Mouse (Mus musculus): ENCODE results near the gene Uqcr11. TPM values are rescaled to one million over a fixed set of nuclear protein-coding genes. Genes with fewer than 3 reads are reported as not detected.

The Uqcr11 gene
- total RNA-seq (2021), result 100 to 1,000 TPM; 520 to 551 TPM

DNA sequence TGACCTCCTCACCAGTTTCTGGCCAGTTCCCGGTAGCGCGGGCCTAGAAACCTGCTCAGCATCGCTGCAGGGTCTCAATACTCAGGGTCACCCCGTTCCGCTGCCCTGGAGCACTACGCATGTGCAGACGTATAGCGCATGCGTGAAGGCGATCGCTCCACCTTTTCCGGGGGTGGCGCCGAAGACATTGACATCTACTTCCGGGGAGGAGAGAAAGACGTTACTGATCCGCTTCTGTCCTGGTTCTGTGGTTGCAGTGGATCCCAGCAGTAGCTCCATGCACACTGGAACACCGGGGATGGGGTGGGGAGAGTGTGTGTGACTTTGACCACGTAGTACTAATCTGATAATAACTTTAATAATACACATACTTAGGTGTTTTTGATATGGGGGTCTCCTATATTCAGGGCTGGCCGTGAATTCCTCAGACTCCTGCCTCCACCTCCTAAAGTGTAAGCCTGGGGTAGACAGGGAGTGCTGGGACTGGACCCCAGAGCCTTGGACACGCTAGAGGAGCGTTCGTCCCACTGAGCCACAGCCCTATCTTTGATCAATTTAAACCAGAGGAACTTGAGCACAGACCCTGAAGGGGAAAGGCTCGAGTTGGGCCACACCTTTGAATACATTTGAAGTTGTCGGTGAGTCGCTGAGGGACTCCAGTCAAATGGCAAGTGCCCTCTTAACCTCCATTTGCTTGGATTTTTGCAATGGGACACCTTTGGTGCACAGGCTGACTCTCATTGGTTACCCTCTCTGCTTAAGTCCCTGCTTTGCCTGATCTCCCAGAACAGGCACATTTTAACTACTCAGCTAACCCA lies at the start of gene Uqcr11:
Uqcr11 (minus strand) TSS at position 147 of the 818 bp plus-strand sequence.
- peak; percentile 79 to 83 for DNase-seq (ENCODE audit: extremely low spot score in 1 of 2, low spot score in 1 of 2)

DNA sequence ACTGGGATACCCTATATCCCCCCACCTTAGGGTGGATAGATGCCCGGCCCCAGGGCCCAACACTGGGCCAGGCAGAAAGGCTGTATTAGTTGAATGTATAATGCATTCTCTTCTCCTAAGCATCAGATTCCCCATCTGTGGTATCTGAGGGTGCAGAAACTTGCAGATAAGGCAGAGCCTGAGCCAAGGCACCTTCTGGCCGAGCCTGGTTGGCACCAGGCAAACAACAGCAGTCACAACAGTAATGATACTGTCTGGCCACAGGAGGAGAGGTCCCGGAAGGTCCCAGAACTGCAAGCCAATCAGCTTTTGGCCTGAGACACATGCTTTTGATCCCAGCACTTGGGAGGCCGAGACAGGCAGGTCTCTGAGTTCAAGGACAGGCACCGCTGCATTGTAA lies 49.1 kb upstream of the Uqcr11 start:
- no peak for DNase-seq (ENCODE audit: extremely low spot score in 1 of 2, low spot score in 1 of 2)

DNA sequence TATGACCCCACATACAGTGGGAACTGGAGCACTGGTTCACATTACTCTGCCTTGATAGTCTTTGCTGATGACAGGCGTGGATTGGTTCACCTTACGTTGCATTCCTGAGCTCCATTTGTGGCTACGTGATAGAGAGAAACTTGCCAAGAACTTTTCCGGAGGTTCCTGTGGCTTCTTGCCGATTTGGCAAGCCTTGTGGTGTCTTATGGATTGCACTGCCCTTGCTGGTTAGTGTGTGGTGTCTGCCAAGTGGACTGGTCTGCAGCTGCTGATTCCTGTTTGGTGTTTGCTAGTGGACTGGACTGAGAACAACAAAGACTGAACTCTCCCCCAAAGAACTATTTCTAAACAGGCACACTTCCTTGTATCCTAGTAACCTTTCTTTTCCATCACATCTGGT lies 48.2 kb upstream of the Uqcr11 start:
- DNase-seq (ENCODE audit: extremely low spot score in 1 of 2, low spot score in 1 of 2), result no peak

DNA sequence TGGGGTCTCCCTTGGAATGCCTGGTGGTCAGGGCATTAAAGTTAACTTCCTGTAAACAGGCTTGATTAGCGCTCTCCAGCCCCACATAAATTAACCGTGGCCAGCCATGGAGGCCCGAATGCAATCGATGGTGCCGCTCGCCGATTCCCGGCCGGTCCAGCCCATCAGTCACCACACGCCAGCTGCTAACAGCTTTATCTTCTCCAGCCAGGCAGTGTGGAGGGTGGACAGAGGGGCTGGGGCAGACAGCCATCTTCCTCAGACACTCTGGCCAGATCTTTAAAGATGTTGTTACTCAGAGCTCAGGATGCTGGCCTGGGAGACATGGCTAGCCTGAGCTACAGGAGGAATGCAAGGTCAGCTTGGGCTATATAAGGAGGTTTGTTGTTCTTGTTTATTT lies 47.0 kb upstream of the Uqcr11 start:
- DNase-seq (ENCODE audit: extremely low spot score in 1 of 2, low spot score in 1 of 2), result no peak

DNA sequence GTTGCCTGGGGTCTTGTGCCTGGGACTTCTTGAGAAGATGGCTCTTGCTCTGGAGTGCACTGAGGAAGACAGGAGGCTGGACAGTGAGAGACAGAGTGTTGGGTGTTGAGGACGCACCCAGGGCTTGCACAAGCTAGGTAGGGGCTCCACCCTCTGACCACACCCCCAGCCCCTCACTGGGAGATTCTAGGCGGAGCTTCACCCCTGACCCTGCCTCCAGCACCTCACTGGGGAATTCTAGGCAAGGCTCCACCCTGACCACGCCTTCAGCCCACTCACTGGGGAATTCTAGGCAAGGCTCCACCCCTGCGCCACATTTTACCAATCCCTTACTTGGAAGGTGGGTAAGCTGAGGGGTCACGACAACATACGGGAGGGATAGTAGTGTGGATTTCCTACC lies 44.0 kb upstream of the Uqcr11 start:
- DNase-seq (ENCODE audit: extremely low spot score in 1 of 2, low spot score in 1 of 2), result no peak

DNA sequence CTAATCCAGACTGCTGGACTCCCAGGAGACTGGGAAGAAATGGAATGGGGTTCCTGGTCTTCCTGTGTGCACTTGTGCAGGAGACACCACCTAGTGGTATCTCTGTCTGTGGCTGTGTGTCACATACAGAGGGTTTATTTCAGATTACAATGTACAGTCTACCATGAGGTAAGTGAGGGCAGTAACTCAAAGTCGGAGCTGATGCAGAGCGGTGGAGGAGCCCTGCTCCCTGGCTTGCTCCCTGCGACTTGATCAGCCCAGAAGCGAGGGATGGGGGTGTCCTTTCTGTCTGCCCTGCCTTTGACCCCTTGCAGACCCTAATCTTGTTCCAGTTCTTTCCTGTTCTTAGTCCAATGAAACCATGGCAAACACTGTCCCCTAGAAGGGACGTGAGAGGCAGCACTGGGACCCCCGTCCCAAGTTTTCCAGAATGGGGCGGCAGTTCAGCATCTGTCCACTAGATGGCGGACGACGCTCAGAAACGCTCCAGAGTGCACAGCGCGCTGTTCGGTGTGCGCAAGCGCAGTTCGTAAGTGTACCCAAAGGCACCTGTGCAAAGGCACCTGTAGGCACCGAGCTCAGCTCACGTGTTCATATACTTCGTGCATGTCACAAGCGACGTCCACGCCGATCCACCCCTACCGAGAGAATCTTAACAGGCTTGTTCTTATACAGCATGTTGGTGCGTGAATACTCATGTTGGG lies 39.4 kb upstream of the Uqcr11 start:
- DNase-seq (ENCODE audit: extremely low spot score in 1 of 2, low spot score in 1 of 2), result peak; percentile 65 to 89

DNA sequence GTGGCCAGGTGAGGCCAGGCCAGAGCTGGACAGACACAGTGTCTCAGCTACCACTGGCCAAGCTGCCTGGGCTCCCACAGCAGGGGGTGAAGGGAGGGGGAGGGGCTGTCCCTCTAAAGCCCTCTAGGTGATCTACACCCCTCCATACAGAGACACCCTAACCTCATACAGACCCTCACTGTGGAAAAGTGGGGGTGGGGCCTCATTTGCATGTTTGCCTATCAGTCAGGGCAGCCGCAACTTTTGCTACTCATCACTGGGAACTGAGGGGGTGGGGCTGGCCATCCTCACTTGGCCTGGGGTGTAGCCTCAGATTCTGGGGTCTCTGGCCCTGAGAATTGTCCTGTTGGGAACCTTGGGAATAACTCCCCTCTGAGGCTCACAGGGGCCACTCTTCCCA lies 38.4 kb upstream of the Uqcr11 start:
- no peak for DNase-seq (ENCODE audit: extremely low spot score in 1 of 2, low spot score in 1 of 2)

DNA sequence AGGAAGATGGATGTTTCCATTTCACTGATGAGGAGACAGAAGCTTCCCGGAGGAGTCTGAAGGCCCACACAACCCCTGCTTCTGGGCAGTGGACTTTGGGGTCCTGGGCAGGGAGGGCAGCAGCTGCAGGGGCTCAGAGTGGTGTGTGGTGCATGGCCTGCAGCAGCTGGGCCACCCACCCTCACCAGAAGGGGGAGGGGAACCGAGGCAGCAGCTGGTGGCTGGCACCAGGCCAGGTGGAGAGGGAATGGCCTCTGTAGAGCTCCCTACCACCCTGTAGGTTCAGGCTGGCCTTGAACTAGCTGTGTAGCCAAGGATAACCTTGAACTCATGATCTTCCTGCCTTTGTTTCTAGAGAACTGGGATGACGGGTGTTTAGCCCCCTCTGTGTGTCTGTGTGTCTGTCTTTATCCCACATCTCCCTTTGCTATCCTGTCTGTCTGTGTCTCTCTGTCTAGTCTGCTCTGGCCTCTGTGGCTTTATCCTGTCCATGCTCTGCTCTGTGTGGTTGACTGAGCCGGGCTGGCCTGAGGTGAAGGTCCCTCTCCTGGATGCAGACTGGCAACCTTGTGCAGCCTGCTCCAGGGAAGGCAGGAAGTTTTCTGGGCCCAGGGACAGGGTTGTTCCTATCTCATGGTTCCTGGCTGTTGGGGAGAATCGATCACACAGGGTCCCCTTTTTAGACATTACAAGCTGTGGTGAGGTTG lies 37.9 kb upstream of the Uqcr11 start:
- no peak for DNase-seq (ENCODE audit: extremely low spot score in 1 of 2, low spot score in 1 of 2)

DNA sequence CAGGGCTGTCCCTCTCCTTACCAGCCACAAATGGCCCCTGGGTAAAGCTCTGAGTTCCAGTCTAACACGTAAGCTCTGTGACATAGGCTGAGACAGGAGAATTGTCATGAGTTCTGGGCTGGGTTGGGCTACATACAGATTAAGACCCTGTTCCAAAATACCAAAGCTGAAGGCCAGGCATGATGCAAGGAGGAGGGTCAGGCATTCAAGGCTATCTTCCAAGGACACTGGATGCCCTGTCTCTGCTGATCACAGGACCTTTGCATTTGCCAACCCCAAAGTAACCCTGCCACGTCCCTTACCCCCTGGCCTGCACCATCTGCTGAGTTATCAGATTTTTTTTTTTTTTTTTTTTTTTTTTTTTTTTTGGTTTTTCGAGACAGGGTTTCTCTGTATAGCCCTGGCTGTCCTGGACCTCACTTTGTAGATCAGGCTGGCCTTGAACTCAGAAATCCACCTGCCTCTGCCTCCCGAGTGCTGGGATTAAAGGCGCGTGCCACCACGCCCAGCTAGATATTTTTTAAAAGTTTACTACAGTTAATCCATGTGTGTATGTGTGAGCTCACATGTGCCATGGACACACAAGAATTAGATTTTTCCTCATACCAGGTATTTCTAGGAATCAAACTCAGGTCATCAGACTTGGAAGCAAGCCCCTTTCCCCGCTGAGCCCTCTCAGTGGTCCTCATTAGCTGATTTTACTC lies 37.1 kb upstream of the Uqcr11 start:
- DNase-seq (ENCODE audit: extremely low spot score in 1 of 2, low spot score in 1 of 2), result no peak

DNA sequence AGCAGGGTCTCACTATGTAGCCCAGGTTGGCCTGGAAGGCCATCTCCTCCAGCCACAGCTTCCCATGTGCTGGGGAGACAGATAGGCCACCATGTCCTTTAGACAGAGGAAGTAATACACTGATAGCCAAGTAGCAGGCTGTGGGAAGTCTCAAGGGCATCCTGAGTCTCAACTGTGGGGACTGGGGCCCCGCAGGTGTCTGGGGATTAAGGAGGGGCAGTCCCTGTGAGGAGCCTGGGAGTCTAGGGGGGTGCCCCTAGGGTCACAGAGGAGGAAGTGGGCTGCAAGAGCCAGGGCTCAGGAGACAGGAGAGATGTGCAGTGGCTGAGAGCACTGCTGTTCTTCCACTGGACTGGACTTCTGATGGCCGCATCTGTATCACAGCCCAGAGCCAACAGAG lies 36.4 kb upstream of the Uqcr11 start:
- no peak for DNase-seq (ENCODE audit: extremely low spot score in 1 of 2, low spot score in 1 of 2)

DNA sequence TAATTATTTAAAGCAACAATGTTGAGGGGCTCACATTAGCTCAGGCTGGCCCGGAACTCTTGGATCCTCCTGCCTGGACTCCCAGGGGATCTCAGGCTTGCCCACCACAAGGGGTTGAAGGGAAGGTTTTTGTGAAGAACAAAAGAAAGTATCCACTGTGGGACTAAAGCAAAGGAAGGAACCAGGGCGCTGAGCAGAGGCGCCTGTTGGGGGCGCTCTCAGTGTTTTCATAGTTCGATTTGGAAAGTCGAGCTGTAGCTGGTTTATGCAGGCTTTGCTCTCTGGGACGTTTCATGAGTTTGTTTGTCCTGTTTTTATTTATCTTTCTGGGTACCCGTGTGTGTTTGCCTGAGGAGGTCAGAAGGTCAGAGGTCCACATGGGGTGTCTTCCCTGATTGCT lies 35.0 kb upstream of the Uqcr11 start:
- DNase-seq (ENCODE audit: extremely low spot score in 1 of 2, low spot score in 1 of 2), result no peak

DNA sequence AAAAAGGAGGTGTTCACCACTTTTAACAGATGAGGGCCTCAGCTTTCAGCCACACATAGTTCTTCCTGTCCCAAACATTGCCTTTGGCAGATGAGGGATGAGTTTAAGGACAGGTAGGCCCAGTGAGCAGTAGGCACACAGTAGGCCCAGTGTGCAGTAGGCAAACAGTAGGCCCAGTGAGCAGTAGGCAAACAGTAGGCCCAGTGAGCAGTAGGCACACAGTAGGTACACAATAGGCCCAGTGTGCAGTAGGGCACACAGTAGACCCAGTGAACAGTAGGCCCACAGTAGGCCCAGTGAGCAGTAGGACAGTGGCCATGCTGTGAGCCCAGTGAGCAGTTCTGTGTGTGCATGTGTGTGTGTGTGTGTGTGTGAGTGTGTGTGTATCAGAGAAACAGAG lies 33.4 kb upstream of the Uqcr11 start:
- DNase-seq (ENCODE audit: extremely low spot score in 1 of 2, low spot score in 1 of 2), result no peak

DNA sequence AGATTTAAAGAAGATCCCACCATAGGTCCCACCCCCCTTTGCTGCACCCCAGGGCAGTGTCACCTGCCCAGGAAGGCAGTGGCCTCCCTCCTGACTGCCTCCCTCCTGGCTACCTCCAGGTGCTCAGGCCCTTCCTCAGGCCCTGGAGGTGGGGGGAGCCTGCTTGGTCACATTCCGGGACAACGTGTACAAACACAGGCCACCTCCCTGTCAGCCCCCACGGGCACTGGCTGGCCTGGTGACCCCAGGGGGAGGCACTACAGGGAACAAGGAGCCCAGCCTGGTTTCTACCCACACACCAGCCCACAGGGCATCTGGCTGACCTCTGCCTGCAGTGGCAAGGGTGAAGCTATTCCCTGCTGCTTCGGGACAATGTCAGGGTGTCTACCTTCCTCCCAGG lies 31.3 kb upstream of the Uqcr11 start:
- no peak for DNase-seq (ENCODE audit: extremely low spot score in 1 of 2, low spot score in 1 of 2)

DNA sequence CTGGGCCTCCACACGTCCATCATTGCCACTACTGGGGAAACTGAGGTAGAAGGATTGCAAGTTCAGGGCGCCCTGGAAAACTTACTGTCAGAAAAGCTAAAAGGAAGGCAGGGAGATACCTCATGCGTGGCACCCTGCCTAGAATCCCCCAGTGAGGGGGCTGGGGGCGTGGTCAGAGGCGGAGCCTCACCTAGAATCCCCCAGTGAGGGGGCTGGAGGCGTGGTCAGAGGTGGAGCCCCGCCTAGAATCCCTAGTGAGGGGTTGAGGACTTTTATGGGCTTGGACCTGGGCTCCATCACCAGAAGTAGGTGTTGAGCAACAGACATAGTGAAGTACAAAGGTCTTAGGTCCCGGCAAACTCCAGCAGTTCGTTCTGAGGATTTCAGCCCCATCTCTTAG lies 29.6 kb upstream of the Uqcr11 start:
- no peak for DNase-seq (ENCODE audit: extremely low spot score in 1 of 2, low spot score in 1 of 2)

DNA sequence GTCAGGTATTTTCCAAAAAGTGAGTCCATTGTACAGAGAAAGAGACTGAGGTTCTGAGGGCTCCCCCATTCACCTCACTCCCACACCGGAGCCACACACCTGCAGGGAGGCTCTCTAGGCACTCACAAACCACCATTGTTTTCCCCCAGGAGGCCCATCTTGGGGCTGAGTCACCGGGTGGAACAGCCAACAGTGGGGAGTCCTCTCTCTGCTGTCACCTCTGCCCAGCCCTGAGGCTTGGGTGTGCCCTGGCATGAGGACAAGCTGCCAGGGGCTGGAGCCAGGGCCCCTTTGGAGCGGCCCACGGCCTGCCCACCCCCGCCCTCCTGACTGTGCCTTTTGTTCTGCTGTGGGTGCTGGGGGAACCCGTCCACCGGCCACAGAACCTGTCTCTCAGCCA lies 29.1 kb upstream of the Uqcr11 start:
- no peak for DNase-seq (ENCODE audit: extremely low spot score in 1 of 2, low spot score in 1 of 2)

DNA sequence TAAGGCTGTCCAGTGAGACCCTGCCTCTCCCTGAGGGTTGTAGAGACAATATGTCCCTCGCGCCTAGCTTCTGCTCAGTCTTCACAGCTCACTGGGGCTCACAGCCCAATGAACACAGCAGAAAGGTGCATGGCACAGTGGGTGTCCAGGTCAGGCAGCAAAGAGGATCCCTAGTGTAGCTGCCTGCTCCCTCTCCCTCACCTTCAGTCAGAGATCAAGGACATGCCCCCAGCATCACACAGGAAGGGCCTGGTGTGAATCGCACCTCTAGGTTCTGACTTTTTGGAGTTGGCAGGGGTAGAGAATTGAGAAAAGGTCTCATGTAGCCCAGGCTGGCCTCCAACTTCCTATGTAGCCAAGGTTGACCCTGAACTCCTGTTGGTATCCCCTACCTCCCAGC lies 28.2 kb upstream of the Uqcr11 start:
- no peak for DNase-seq (ENCODE audit: extremely low spot score in 1 of 2, low spot score in 1 of 2)

DNA sequence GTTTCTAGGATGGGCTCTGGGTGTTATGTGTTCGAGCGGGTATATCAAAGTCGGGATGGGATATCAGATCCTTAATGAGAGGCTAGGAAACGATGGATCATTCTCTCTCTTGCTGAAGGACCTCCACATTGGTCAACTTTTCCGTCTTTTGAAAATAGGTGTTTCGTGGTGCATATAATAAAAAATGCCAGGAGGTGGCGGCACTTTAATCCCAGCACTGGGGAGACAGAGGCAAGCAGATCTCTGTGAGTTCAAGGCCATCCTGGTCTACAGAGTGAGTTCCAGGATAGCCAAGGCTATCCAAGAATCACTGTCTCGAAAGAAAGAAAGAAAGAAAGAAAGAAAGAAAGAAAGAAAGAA lies 27.6 kb upstream of the Uqcr11 start:
- DNase-seq (ENCODE audit: extremely low spot score in 1 of 2, low spot score in 1 of 2), result no peak

DNA sequence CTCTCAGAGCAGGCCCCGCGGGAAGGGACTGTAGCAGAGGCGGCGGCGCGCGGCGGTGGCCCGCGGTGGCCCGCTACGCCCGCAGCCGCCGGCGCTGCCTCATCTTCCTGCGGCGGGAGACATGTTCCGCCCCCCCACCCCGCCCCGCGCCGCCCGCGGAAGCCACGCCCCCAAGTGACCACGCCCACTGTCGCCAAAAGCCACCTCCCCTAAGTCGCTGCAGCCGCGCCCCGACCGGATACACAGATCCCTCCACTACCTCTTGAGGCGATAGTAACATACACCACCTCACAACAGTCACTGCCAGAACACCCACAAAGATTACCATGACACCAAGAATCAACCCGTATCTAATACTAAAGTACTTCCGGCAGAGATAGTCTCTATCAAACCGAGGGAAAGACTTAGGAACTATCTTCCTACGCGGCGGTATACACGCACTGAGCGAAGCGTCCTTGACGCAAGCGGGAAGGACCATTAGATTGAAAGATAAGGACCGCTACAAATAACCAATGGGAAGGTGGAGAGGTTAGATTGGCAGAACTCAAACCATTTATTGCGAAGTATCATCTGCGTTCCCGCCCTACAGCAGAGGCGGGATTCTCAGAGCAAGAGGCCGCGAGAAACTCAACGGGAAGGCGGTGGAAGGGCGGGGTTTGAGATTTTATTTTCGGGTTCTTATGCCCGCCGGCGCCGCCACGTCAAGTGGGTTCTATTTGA lies 27.0 kb upstream of the Uqcr11 start, which contains the start of gene Tcf3:
Tcf3 (minus strand) TSS at position 135 of the 720 bp plus-strand sequence.
- peak; percentile 90 to 91 for DNase-seq (ENCODE audit: extremely low spot score in 1 of 2, low spot score in 1 of 2)

DNA sequence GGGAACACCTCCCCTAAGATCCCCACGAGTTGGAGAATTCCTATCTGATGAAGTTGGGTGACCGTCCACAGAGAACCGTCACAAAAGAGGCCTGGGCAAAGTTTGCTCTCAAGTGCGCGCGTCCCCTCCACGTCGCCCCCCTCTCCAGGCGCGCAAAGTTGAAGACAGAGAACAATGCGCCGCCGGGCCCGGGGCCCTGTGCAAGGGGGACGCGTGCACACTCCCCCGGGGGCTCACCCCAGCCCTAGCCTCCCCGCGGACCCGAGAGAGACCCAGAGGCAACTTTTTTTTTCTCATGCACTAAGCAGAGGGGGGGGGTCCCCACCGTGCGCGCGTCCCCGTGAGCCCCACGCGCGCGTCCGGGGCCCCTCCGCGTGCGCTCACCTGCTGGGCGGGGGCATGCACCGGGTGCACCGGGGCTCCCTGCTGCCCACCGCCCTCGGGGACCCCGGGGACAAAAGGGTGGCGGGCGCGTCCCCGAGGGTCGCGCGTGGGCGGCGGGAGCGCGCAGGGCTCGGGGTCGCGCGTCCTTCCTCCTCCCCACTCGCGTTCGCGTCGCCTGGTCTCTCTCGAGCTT lies 26.4 kb upstream of the Uqcr11 start:
- no peak for DNase-seq (ENCODE audit: extremely low spot score in 1 of 2, low spot score in 1 of 2)

DNA sequence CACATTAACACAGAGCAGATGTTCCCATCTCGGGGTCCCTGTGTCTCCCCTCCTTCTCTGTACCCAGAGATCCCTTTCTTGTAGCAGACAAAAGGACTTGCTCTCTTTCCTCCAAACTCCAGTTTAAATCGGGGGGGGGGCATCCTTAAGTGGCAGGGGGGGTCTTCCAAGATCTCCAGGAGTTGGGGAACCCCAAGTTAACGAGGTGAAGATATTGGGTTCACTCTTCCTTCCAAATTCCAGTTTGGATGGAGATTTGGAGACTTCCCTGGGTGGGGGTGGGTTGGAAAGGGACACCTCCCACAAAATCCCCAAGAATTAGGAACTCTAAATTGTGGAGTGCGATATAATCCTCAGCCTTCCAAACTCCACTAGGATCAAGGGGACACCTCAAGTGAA lies 25.8 kb upstream of the Uqcr11 start:
- DNase-seq (ENCODE audit: extremely low spot score in 1 of 2, low spot score in 1 of 2), result no peak
